Mouse (Mus musculus): Measurements from ENCODE around the gene Atl1. TPM values are rescaled to one million over a fixed set of nuclear protein-coding genes. Genes with fewer than 3 reads are reported as not detected.

Gene Atl1
- total RNA-seq, 2 experiments from 2014 or later, result 0.95 to 0.98 TPM

DNA sequence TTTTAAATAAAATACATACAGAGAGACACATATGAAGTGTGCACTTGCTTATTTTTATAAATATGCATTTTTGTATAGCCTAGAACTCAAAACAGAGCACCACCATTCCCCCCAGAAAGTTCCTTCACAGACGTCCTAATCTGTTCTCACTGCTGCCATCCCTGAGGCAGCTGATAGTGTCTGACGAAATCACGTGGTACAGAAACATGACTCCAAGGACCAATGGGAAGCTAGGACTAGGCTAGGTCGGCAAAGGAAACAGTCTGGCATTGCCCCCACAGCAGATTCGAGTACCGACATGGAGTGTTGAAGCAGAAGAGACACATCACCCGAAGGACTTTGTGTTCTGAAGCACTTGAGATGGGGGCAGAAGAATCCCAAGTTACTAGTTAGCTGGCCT lies 34.3 kb downstream of the Atl1 start:
- ATAC-seq (ENCODE audit: poor library complexity, severe bottlenecking), result no peak

DNA sequence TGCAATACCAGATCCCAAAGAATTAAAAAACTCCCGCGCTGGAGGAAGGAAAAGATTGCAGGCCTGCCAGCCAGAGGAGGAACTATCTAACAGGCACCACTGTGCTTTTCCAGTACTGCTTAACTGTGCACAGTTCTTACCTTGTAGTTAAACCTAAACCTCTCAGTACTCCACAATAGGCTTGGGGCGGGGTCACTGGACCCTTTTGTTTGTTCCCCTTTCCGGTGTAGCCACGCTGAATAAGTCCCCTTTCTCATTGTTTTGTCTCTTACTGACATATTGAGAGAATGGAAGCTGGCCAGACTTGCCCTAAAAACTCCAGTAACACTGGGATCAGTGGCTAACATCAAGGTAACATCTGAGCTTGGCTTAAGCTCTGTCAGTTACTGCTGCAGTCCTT lies 45.3 kb downstream of the Atl1 start:
- no peak for ATAC-seq (ENCODE audit: poor library complexity, severe bottlenecking)

DNA sequence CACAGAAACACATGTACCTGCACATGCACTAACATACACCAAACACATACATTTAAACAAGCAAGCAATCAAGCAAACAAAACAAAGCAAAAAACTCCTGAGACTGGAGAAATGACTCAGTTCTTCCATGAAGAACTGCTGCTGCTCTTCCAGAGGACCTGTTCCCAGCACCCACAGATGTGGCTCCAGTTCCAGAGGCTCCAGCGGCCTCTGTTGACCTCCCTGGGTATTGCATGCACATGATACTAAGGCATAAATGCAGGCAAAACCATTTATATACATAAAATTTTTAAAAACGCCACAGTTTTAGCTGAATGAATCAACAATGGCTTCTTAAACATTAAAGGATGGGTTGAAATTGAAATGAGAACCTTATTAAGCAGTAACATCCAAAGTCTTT lies 46.9 kb downstream of the Atl1 start:
- no peak for ATAC-seq (ENCODE audit: poor library complexity, severe bottlenecking)

DNA sequence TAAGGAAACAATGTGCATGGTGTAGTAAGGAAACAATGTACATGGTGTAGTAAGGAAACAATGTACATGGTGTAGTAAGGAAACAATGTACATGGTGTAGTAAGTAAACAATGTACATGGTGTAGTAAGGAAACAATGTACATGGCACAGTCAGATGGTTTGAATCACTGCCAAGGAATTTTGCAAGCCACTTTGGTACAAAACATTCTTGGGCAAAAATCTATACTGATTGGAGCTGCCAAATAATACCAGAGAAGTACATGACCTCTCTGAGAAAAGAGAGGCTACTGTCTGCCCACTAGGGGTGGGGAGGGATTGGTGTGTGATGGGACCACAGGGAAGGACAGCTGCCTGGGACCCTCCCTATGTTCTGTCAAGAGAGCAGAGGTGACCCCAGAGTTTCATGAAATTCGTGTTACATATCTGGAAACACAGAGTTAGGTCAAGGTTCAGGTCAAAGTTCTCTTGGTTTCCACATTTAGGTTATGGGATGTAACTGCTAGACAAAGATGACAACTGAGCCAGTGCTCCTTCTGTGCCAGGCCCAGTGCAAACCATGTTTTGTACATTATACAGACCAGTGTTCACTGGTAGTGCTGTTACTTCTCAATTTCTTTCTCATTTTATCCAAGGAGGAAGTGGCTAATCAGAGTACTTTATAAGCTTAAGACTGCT lies 49.4 kb downstream of the Atl1 start:
- ATAC-seq (ENCODE audit: poor library complexity, severe bottlenecking), result no peak

DNA sequence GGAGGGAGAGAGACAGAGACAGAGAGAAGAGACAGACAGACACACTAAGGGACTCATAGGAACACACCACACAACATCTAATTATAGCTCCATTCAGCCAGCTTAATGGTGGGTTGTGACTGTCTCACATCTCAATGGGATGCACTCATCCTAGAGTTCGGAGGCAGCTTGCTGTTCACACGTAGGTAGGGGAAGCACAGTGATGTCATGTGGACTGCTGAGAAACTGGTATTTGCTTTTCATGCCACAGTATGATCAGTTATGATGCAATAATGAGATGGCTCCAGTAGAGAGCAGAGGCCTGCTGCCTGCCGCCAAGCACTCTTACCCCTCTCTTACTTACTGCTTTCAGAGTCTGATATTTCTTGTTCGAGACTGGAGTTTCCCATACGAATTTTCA lies 53.4 kb downstream of the Atl1 start:
- ATAC-seq (ENCODE audit: poor library complexity, severe bottlenecking), result no peak

DNA sequence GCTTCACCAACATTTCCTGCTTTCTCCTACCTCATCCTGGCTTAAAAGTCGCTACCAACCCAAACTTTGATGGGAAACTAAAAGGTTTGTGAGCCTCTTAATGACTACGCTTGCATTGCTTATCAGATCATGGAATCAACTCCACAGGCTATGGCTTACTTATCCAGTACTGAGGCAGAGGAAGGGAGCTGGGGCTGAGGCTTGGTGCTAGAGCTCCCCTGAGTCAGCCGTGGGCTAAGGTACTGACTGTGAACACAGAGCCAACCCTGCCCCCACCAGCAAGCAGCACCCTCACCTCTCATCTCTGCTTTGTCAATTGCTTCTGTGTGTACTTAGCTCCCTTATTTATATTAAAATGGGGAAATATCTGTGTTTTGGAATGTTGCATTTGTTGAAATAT lies 55.1 kb downstream of the Atl1 start:
- no peak for ATAC-seq (ENCODE audit: poor library complexity, severe bottlenecking)

DNA sequence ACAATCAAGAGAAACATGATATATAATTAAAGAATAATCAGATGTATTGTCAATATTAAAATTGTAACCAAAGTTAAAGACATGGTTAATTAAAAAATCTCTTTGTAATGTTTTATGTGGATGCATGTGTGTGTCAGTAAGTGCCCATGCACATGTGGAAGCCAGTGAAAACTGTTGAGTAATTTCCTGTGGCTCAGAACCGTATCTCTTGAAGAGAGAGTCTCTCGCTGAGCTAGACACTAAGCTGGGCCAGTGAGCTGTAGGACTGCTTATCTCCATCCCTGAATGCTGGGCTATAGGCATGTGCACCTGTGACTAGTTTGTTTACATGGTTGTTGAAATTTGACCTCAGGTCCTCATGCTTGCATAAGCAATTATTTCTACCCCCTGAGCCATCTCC lies 65.0 kb downstream of the Atl1 start:
- ATAC-seq (ENCODE audit: poor library complexity, severe bottlenecking), result no peak

DNA sequence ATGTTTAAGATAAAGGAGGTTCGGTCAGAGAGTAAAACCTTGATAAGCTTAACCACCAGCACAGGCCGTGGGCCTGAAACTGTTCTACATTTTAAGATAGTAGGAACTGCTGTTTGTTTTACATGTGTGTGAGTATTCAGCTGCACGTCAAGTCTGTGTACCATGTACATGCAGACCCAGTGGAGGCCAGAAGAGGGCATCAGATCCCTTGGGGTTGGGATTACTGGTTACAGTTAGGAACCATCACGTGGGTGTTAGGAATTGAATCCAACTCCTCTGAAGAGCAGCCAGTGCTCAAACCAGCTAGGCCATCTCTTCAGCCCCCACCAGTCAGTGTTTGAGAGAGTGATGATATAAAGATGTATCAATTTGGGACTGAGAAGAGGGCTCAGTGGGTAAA lies 70.1 kb downstream of the Atl1 start:
- peak; percentile 47 for ATAC-seq (ENCODE audit: poor library complexity, severe bottlenecking)

DNA sequence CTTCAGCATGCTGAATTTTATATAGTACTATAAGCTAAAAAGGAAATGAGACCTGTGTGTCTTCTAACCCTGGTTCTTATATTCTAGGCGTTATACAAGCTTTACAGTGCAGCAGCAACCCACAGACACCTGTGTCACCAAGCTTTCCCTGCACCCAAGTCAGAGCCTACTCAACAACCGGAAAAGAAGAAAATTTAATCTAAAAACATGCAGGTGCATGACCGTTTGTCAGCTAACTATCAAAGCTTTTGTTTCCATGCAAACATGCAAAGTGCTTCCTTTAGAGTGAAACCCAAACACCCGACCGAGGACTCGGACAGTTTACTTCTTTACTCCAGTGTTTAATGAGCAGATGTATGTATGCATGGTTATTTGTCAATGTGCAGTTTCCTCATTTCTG lies 70.7 kb downstream of the Atl1 start:
- ATAC-seq (ENCODE audit: poor library complexity, severe bottlenecking), result no peak

DNA sequence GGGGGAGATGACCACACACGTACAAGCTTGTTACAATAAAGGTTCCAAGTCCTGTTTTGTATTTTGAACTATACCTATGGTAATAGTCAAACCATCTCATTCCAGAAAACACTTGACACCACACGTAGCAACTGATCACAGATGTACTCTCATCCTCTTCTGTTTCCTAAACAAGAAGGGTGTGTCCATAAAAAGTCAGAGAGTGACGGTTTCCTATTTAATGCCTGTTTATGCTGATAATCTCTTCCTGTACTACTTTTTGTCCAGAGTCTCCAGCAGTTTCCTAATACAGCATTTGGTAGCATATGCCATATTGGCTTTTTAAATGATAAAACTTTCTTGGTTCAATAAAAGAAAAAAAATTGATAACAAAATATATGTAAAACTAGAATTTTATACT lies 73.2 kb downstream of the Atl1 start:
- no peak for ATAC-seq (ENCODE audit: poor library complexity, severe bottlenecking)

DNA sequence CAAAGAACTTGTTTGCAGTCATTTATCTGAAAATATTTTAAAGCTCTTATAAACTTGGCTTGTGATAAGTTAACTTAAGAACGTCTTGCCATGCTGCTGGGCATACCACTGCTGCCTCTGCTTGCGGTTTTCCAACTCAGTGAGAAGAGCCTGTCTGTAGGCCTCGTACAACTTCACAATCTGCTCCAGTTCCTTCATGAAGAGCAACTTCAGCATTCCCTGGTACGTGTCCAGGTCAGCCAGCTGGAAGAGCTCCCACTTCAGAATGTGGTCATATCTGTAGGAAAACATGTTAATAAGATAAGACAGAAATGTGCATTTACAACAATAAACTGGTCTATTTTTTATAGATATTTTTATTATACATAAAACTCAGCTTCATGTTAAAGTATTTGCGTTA lies 73.7 kb downstream of the Atl1 start:
- ATAC-seq (ENCODE audit: poor library complexity, severe bottlenecking), result no peak

DNA sequence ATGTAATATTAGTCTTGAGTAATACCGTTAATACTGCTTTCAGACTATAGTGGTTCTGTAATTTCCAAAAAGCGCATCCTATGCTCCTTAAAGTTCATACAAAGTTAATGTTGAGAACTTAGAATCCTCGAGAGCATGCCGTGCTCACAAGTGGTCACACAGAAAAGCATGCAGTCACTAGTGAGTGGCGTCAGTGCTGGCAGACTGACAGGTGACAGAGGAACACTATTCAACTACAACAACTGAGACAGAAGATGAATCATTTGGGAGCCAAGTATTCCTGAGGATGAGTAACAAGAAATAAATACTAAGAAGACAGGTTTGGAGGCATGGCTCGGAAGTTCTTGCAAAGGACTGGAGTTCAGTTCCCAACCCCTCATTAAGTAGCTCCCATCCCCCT lies 74.7 kb downstream of the Atl1 start:
- ATAC-seq (ENCODE audit: poor library complexity, severe bottlenecking), result no peak

DNA sequence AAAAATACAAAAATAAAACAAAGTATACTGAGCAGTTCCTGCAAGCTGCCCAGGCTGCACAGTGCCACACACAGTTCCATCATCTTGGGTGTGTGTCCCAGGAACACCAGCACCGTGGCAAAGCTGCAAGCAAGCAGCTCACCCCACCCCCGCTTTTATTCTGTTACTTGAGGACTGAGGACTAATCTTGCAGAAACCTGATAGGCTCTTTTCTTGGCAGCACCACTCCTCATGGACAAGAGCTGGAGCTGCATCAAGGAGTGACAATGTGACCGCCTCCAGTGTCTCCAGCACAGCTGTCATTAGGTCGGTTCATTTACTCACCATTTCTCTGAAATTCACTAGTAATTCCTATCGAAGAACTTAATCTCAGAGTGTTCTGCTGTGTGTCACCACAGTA lies 75.7 kb downstream of the Atl1 start:
- no peak for ATAC-seq (ENCODE audit: poor library complexity, severe bottlenecking)

DNA sequence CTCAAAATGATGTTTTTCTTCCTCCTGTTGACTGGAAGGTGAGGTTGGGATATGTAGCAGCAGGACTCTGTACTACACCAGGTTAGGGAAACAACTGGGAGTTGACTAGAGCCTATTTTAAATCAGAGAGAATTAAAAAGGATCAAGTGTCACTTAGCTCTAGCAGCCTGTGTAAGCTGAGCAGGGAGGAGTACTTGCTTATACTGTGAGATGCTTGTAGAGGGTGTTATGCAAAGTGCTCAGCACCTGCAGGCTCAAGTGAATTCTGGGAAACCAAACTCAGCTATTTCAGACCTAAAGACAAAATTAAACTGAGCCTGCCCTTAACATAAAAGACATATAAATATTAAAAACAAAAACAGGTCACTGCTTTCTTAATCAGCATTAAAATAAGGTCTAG lies 81.3 kb downstream of the Atl1 start:
- no peak for ATAC-seq (ENCODE audit: poor library complexity, severe bottlenecking)

DNA sequence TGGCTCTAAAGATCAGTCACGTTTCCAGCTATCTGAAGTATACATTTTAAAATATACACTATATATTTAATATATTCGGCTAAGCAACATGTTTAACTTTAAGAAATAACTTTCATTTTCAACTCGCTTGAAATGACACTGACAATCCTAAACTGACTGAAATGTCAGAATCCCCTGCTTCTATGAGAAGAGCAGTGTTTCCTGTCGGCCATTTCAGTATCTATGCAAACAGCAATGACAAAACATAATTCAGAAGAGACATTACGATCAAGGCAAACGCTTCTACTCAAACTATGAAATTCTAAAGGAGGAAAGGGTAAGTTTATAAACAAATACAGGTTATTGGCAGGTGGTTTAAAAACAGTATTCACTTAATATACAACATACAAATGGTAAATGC lies 84.3 kb downstream of the Atl1 start:
- no peak for ATAC-seq (ENCODE audit: poor library complexity, severe bottlenecking)

DNA sequence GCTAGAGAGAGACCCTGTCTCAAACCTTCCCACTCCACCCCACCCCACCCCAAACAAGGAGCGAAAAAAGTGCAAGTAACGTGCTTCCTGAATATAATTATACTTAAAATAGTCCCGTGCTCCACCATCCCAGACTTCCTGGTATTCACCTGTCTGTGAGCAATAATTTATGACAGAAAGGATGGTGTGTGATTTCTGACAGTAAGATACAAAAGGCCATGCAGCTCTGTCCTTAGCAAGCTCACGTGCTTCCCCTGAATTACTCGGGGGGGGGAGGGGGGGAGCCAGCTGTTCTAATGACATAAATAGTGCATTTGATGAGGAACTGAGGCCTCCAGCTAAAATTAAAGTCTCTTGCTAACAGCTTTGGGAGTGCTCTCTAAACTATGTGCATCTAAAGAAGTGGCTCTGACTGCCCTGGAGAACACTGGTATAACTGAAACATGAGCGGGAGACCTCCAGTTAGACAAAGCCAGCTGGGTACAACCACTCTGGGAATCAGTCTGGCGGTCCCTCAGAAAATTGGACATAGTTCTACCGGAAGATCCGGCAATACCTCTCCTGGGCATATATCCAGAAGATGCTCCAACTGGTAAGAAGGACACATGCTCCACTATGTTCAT lies 85.1 kb downstream of the Atl1 start:
- ATAC-seq (ENCODE audit: poor library complexity, severe bottlenecking), result no peak

DNA sequence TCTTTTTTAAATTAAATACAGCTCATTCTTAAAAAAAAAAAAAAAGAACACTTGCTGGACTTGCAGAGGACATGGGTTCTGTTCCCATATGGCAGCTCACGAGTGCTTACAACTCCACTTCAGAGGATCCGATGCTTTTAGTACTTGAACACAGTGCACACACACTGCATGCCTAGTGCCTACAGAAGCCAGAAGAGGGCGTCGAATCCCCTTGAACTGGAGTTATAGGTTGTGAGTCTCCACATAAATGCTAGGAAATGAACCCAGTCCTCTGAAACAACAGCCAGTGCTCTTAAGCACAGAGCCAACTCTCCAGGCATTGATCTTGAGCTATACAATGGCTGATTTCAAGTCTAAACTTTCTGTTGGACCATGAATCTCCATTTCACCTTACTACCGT lies 90.5 kb downstream of the Atl1 start:
- no peak for ATAC-seq (ENCODE audit: poor library complexity, severe bottlenecking)

DNA sequence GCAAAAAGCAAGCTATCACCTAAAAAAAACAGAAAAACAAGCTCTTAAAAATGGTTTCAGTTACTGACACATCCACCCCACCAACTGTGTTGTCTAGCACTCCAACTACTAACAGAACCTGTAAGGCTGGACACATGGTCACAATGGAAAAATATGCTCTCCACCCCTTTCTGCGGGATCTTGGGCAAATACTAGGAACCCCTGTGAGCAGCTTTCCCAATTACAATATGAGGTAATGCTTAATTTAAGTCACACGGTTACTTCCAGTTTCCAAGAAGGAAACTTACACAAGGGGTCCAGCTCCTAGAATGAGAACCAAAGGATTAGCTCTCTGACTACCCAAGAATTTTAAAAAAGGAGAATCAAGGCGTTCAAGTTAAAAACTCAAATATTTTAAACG lies 93.1 kb downstream of the Atl1 start:
- ATAC-seq (ENCODE audit: poor library complexity, severe bottlenecking), result no peak

DNA sequence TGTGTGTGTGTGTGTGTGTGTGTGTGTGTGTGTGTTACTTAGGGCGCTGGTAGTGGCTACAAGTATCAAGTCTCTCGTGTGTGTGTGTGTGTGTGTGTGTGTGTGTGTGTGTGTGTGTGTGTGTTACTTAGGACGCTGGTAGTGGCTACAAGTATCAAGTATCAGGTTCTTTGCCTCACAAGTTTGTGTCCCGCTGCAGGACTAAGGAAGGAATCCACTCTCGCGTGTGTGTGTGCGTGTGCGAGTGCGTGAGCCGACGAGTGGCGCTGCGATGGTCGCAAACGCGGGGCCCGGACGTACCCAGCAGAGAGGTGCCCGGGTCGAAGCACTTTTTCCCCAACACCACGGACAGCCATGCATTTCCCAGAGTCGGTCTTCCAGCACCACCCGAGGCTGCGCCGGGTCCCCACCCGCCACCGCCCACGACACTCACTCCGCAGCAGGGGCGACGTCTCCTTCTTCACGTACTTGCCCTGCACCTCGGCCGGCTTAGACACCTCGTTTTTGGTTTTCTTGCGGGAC lies 93.9 kb downstream of the Atl1 start:
- peak; percentile 48 for ATAC-seq (ENCODE audit: poor library complexity, severe bottlenecking)

DNA sequence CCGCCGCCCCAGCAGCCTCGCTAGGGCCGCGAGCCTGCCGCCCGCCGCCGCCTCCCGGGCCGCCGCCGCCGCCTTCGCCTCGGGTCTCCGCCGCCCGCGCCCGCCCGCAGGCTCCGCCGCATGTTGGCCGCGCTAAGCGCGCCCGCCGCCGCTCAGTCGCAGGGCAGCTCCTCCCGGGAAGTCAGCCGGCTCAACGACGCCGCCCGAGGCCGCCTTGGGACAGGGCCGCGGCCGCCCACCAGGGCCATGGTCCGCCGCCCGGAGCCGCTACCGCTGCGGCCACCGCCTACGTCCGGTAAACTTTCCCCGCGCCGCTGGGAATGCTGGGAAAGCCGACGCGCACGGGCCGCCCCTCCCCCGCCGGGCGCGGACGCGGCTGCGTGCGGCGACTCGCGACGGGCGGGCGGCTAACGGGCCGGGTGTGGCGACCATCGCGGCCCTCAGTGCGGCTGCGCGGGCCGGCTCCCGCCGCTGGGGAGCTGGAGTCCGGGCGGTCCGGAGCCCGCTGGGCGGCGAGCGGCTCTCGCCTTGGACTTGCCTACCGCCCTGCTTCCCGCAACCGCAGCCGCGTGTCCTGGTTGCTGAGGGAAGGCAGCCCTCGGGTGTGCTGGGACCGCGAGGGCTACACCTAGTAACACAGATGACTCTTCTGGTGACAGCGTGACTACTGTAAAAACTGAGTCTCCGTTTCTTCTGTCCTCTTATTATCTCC lies 94.5 kb downstream of the Atl1 start, which contains the start of gene Sav1:
Gene Sav1 (minus strand): TSS at position 217 of the 712 bp plus-strand sequence.
- peak; percentile 81 for ATAC-seq (ENCODE audit: poor library complexity, severe bottlenecking)

DNA sequence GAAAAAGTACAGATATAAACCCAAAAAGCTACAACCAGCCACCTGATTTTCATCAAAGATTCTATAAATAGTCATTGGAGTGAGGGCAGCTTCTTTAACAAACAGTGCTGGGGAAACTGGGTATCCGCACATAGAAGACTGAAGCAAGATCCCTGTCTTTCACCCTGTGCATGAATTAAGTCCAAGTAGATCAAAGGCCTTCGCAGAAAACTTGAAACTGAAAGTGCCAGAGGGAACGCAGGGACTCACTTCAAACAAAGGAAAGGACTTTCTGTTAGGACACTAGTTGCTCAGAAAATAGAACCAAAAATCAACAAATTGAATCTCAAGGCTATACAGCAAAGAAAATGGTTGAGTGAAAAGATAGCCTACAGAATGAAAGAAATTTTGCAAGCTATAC lies 103.0 kb downstream of the Atl1 start:
- ATAC-seq (ENCODE audit: poor library complexity, severe bottlenecking), result no peak
